9 mouse cellular contexts compared by ENCODE assay signal in the genomic region with DNA sequence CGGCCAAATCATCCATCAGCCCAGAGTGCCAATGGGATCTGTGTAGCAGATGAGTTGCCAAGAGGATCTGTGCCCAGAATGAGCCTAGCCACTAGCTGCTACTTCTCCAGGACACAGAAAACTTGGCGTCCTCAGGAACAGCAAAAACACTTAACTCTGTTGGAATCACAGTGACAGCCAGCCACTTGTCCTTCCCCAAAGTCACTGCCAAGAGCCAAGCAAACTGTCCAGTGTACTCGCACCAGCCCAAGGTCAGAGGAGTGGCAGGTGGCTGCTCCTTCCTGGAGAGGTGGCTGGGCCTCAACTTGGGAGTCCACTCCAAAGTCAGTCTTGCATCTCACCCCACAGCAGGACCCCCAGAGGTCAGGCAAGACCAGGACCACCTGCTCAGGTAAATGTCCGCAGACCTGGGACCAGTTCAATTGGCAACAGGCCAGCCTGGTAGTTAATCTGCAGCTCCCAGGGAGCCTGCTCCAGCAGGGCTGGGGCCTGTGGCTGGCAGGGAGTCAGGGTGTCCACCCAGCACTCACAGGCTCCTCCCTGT. TPM values are rescaled to one million over a fixed set of nuclear protein-coding genes. Genes with fewer than 3 reads are reported as not detected.
DNase-seq lines count a peak whose midpoint lies in the region; ATAC-seq and TF ChIP-seq lines count a peak whose summit lies in the region.
"Had no signal": no experiment of that assay in that cellular context is flagged by ENCODE, and none has a peak within 500 bp of the region (broad histone marks: within the 10 kb centered on the region; RNA-seq: fewer than 3 reads in every experiment).

No protein-coding gene starts in this region.

- H3K36me3 ChIP-seq in embryonic facial prominence, embryonic 13.5 days, result peaks cover 43% of the 10 kb centered on the region
- H3K36me3 ChIP-seq in embryonic facial prominence, embryonic 10.5 days (replicated peaks), result peaks cover 37% of the 10 kb centered on the region
- no peaks in the 10 kb centered on the region for H3K36me3 ChIP-seq in lung, postnatal 0 days (ENCODE audit: insufficient read depth, low read length)
- H3K36me3 ChIP-seq in heart, embryonic 11.5 days (ENCODE audit: control insufficient read depth, insufficient read depth, low read length), result peaks cover 2% of the 10 kb centered on the region; the same call in 1 of the 2 replicates

- no peak for TF ChIP-seq CTCF in lung, postnatal 0 days (IDR thresholded peaks at IDR 0.05)

- H3K4me2 ChIP-seq in embryonic facial prominence, embryonic 13.5 days, result no peak overlapping the region
- H3K4me2 ChIP-seq in lung, postnatal 0 days (replicated peaks; ENCODE audit: low read depth, low read length), result no peak overlapping the region
- no peak overlapping the region for H3K4me2 ChIP-seq in heart, embryonic 11.5 days

- no peak for DNase-seq in embryonic facial prominence, embryonic 10.5 days (ENCODE audit: low spot score)
- peak; percentile 36 for DNase-seq in lung, postnatal 0 days (ENCODE audit: low spot score)
- DNase-seq in lung, postnatal 25 days (ENCODE audit: low spot score), result no peak
- DNase-seq in lung, postnatal 14 days, result peak; percentile 9
- DNase-seq in natural killer cell, adult 2 months (ENCODE audit: low spot score in 2 of 2), result no peak
- DNase-seq in ovary, postnatal 14 days (ENCODE audit: low spot score), result no peak
- DNase-seq: embryo, embryonic 11 days had no signal

- H3K9ac ChIP-seq in embryonic facial prominence, embryonic 13.5 days, result peak overlapping the region; percentile 6; the same call in 1 of the 2 replicates
- no peak overlapping the region for H3K9ac ChIP-seq in lung, postnatal 0 days (replicated peaks; ENCODE audit: low read depth)
- no peak overlapping the region for H3K9ac ChIP-seq in heart, embryonic 11.5 days (ENCODE audit: low read depth, low read length)

- no peak overlapping the region for H3K27ac ChIP-seq in embryonic facial prominence, embryonic 13.5 days
- no peak overlapping the region for H3K27ac ChIP-seq in embryonic facial prominence, embryonic 10.5 days (replicated peaks)
- no peak overlapping the region; the same call in 1 of the 2 replicates for H3K27ac ChIP-seq in lung, postnatal 0 days (ENCODE audit: low read length)
- H3K27ac ChIP-seq in heart, embryonic 11.5 days (ENCODE audit: low read depth, low read length), result peak overlapping the region; percentile 35; the same call in 1 of the 2 replicates

- H3K9me3 ChIP-seq in embryonic facial prominence, embryonic 13.5 days, result no peaks in the 10 kb centered on the region
- no peaks in the 10 kb centered on the region for H3K9me3 ChIP-seq in embryonic facial prominence, embryonic 10.5 days
- H3K9me3 ChIP-seq in lung, postnatal 0 days (ENCODE audit: low read length), result no peaks in the 10 kb centered on the region
- no peaks in the 10 kb centered on the region for H3K9me3 ChIP-seq in heart, embryonic 11.5 days (replicated peaks; ENCODE audit: control insufficient read depth, low read length)

- TF ChIP-seq EP300 in lung, postnatal 0 days (IDR thresholded peaks at IDR 0.05), result no peak

- H3K4me1 ChIP-seq in embryonic facial prominence, embryonic 13.5 days, result peaks cover 5% of the 10 kb centered on the region; the same call in 1 of the 2 replicates
- peaks cover 5% of the 10 kb centered on the region; the same call in 1 of the 2 replicates for H3K4me1 ChIP-seq in embryonic facial prominence, embryonic 10.5 days
- H3K4me1 ChIP-seq in lung, postnatal 0 days (ENCODE audit: insufficient read depth, low read depth, low read length), result no peaks in the 10 kb centered on the region
- peaks cover 8% of the 10 kb centered on the region for H3K4me1 ChIP-seq in heart, embryonic 11.5 days (ENCODE audit: control insufficient read depth, insufficient read depth, low read length)

- H3K4me3 ChIP-seq in embryonic facial prominence, embryonic 13.5 days, result no peak overlapping the region
- H3K4me3 ChIP-seq in embryonic facial prominence, embryonic 10.5 days, result no peak overlapping the region
- H3K4me3 ChIP-seq in lung, postnatal 0 days (ENCODE audit: low read depth, low read length), result no peak overlapping the region
- H3K4me3 ChIP-seq in heart, embryonic 11.5 days (ENCODE audit: low read depth, low read length), result no peak overlapping the region

- 91% methylated on average over 4 of the region's 4 CpGs for WGBS in embryonic facial prominence, embryonic 13.5 days
- 89% methylated on average over 4 of the region's 4 CpGs for WGBS in embryonic facial prominence, embryonic 10.5 days
- 50% methylated on average over 4 of the region's 4 CpGs for WGBS in lung, postnatal 0 days
- WGBS in heart, embryonic 11.5 days (ENCODE audit: insufficient replicate concordance), result 71% methylated on average over 4 of the region's 4 CpGs

- no peak for ATAC-seq in embryonic facial prominence, embryonic 13.5 days (ENCODE audit: insufficient number of reproducible peaks, insufficient read depth, low FRiP score, low TSS enrichment, low read depth)
- ATAC-seq in lung, postnatal 0 days, result peak; percentile 65
- ATAC-seq in heart, embryonic 11.5 days (replicated peaks; ENCODE audit: insufficient number of reproducible peaks, low FRiP score, low TSS enrichment), result 0 out of 2 replicates have a peak, but pooled peaks have one; percentile 20

- H3K27me3 ChIP-seq in embryonic facial prominence, embryonic 13.5 days, result no peaks in the 10 kb centered on the region
- no peaks in the 10 kb centered on the region for H3K27me3 ChIP-seq in embryonic facial prominence, embryonic 10.5 days (replicated peaks; ENCODE audit: low read depth, poor library complexity, severe bottlenecking)
- H3K27me3 ChIP-seq in lung, postnatal 0 days (replicated peaks; ENCODE audit: insufficient read depth, low read length), result no peaks in the 10 kb centered on the region
- no peaks in the 10 kb centered on the region for H3K27me3 ChIP-seq in heart, embryonic 11.5 days (ENCODE audit: control insufficient read depth, insufficient read depth, low read length)

RNA-seq across cellular contexts. Expression of gene Pdia5, which starts 24.8 kb away (rescaled TPM):
- 33.3 and 35.1 TPM in 2 replicates for polyA plus RNA-seq in embryonic facial prominence, embryonic 13.5 days (2015; fragmentation: Nextera tagmentation; extraction: Ambion mirVana)
- 23.3 and 23.5 TPM in 2 replicates for polyA plus RNA-seq in embryonic facial prominence, embryonic 10.5 days (2016; fragmentation: Nextera tagmentation; extraction: Ambion mirVana)
- 47.4 and 49.4 TPM in 2 replicates for polyA plus RNA-seq in lung, postnatal 0 days (2015; fragmentation: Nextera tagmentation; extraction: Ambion mirVana)
- 12.9 and 15.0 TPM in 2 replicates for polyA plus RNA-seq in heart, embryonic 11.5 days (2014; fragmentation: Nextera tagmentation; extraction: Ambion mirVana)

Comparison
In these comparisons a context has a peak if more than half of its experiments do, and no peak if none do; other contexts are left out.
1. DNase-seq: peak in lung, postnatal 0 days (single experiment) and lung, postnatal 14 days (single experiment); none in embryonic facial prominence, embryonic 10.5 days (single experiment), lung, postnatal 25 days (single experiment), natural killer cell, adult 2 months (0 of 2) and ovary, postnatal 14 days (single experiment).